Mouse (Mus musculus) intestine, postnatal 0 days (tissue): ENCODE measurements around the gene Rhbdf2. TPM values are rescaled to one million over a fixed set of nuclear protein-coding genes. Genes with fewer than 3 reads are reported as not detected.
"Not testable (repeated sequence)": the region's sequence is repeated elsewhere in the genome, so short reads cannot be mapped to it uniquely, and the experiment has no call there.

Source experiments
- ATAC-seq: fragments of 200-750 bp; cut with Nextera tagmentation; 2 replicates; pipeline ENCODE4 v1.8.0; 2017; ENCODE audit warnings: mild to moderate bottlenecking, moderate TSS enrichment, moderate library complexity
- H3K27ac ChIP-seq: fragments of 300-500 bp; sonication (generic); 2 replicates; pipeline ENCODE4 v1.5.1; 2014; ENCODE audit warnings: mild to moderate bottlenecking, low read depth, low read length, moderate library complexity
- H3K27me3 ChIP-seq: fragments of 300-500 bp; sonication (generic); replicated peaks from 2 replicates; pipeline ENCODE4 v1.6.1; 2014; ENCODE audit warnings: low read length, mixed read lengths; ENCODE audit not compliant: control insufficient read depth, insufficient read depth
- H3K36me3 ChIP-seq: fragments of 300-500 bp; sonication (generic); 2 replicates; pipeline ENCODE4 v1.6.1; 2014; ENCODE audit warnings: mild to moderate bottlenecking, moderate library complexity; ENCODE audit not compliant: control insufficient read depth, insufficient read depth
- H3K4me1 ChIP-seq: fragments of 300-500 bp; sonication (generic); replicated peaks from 2 replicates; pipeline ENCODE4 v1.6.1; 2014; ENCODE audit warnings: antibody characterized with exemption, low read length, mixed read lengths; ENCODE audit not compliant: control insufficient read depth, insufficient read depth
- H3K4me2 ChIP-seq: fragments of 300-500 bp; sonication (generic); replicated peaks from 2 replicates; pipeline ENCODE4 v1.6.1; 2014; ENCODE audit warnings: low read depth, mild to moderate bottlenecking, moderate library complexity
- H3K4me3 ChIP-seq: fragments of 300-500 bp; sonication (generic); 2 replicates; pipeline ENCODE4 v1.5.1; 2014; ENCODE audit warnings: low read depth, low read length
- H3K9ac ChIP-seq: fragments of 300-500 bp; sonication (generic); 2 replicates; pipeline ENCODE4 v1.6.1; 2014; ENCODE audit warnings: mild to moderate bottlenecking, low read depth, low read length
- H3K9me3 ChIP-seq: fragments of 300-500 bp; sonication (generic); 2 replicates; pipeline ENCODE4 v1.6.1; 2016; ENCODE audit warnings: mixed run types; ENCODE audit not compliant: control insufficient read depth
- CTCF ChIP-seq: sonication (generic); IDR thresholded peaks from 2 replicates; pipeline ENCODE4 v1.5.1; 2016; ENCODE audit warnings: low read depth, mild to moderate bottlenecking, control low read depth, antibody characterized with exemption, moderate library complexity
- WGBS: fragments of 180-500 bp; shearing (Covaris S2); extraction: QIAGEN DNeasy Blood & Tissue Kit; methylation state at CpG from one replicate; pipeline ENCODE4 v1.1.7; 2014; 5-methylcytosine and 5-hydroxymethylcytosine counted together
- polyA plus RNA-seq: library from polyadenylated mRNA; unstranded; fragments of >200 nt; fragmentation: Nextera tagmentation; extraction: Ambion mirVana; gene quantifications from 2 replicates; pipeline ENCODE4 v1.2.1, GENCODE M21; 2015

Gene Rhbdf2
- 7.6 and 8.4 TPM in 2 replicates for polyA plus RNA-seq

DNA sequence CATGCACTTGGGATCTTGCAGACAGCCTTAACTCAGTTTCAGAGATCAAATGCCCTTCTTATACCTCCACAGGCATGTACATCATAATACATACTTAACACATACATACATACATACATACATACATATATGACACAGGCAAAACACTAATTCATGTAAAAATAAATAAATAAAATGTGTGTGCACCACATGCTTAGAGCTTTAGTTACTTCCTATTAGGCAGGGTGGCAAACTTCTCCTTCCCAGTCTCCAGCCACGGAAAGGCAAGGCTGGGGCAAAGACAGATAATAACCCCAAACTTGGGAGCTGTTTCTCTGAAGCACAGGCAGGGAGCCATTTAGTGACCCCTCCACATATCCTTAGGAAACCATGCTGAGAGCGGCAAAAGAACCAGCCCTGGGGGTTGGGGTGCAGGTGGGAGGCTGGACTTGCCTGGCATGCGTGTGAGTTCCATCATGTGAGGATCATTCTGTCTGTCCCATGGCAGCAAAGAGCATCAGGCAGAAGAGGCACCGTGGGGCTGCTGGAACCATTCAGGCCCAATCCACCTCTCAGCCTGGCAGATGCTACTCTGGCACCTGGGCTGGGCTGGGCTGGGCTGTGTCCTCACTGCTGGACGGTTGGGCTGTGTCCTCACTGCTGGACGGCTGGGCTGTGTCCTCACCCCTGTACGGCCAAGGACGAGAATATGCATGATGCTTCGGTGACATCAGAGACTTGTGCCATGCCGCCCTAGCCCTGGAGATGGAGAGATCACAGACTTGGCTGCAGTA is at the start of gene Rhbdf2:
Gene Rhbdf2 (minus strand): TSS at position 721 of the 773 bp plus-strand sequence.
- ATAC-seq: no peak
- Histone ChIP-seq H3K9me3 (no peaks in the 10 kb centered on the region), H3K27me3 (no peaks in the 10 kb centered on the region), H3K36me3 (no peaks in the 10 kb centered on the region), H3K27ac (no peak within 1 kb of the TSS), H3K4me3 (no peak within 1 kb of the TSS), H3K9ac (no peak within 1 kb of the TSS), H3K4me2 (no peak within 1 kb of the TSS), H3K4me1 (peaks cover 8% of the 10 kb centered on the region)
- WGBS: 78% methylated on average over 10 of the region's 10 CpGs
- TF ChIP-seq CTCF: no peak

DNA sequence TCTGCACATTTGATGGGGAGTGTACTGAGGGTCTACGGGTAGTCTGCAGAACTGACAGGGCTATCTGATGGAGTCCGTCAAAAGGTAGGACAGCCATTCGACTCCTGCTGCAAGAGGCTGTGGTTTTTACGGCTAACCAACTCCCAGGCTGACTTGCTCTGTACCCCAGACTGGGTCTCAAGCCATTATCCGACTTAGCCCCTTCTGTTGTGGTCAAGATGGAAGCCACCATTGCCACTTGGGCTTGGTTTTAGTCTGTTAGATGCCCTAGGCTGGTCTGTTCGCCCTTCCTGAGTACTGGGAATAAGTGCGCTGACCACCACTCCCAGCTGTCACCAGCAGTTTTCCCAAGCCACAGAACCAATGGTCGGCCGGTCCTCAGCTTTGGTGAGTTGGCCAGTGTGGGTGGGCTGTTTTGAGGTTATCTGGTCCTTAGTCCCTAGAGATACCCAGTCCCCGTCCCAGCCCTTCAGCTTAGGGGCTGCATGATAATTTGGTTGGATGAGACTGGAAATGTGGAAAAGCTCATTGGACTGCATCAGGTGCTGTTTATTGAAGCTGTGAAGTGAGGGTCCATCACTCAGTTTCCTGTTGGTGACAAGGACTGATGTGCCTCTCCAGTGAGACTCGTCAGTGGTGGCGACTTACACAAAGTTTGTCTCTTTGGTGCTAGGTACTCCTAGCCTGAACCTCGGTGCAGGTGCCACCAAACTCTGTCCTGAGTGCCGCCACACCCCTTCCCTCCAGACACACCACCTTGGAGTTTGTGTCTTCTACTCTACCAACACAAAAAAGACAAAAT is 49.6 kb upstream of the Rhbdf2 start:
- peaks cover 70% of the 10 kb centered on the region for H3K36me3 ChIP-seq
- 87% methylated on average over 14 of the region's 14 CpGs for WGBS
- no peak for ATAC-seq
- no peak overlapping the region for H3K4me3 ChIP-seq
- peak overlapping the region; percentile 79 for H3K27ac ChIP-seq
- H3K4me2 ChIP-seq: no peak overlapping the region
- no peaks in the 10 kb centered on the region for H3K27me3 ChIP-seq
- peaks cover 7% of the 10 kb centered on the region for H3K4me1 ChIP-seq
- H3K9ac ChIP-seq: no peak overlapping the region
- H3K9me3 ChIP-seq: no peaks in the 10 kb centered on the region
- no peak for TF ChIP-seq CTCF

DNA sequence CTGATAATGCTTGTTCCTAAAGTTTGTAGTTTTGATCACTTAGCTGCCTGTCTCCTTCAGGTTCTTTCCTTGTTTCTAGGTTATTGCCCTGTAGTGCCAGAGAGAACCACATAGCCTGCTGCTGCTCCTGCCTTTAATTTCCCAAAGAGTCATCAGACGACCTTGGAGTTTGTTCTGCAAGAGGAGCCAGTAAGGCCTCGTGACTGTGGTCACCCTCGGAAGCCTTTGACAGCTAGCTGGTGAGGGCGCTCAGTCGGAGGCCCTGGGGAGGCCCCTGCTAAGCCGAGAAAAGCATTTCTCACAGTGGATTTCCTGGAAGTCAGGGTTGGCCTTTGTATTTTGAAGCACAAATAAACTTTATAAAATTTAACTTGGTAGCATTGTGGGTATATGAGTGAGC is 48.6 kb upstream of the Rhbdf2 start:
- peak overlapping the region; percentile 79 for H3K27ac ChIP-seq
- H3K4me1 ChIP-seq, H3K27me3 ChIP-seq, H3K9ac ChIP-seq, H3K4me3 ChIP-seq, H3K4me2 ChIP-seq, H3K9me3 ChIP-seq: not testable (repeated sequence)
- ATAC-seq: peak; percentile 32
- WGBS: 31% methylated on average over 6 of the region's 6 CpGs
- peaks cover 61% of the 10 kb centered on the region for H3K36me3 ChIP-seq

DNA sequence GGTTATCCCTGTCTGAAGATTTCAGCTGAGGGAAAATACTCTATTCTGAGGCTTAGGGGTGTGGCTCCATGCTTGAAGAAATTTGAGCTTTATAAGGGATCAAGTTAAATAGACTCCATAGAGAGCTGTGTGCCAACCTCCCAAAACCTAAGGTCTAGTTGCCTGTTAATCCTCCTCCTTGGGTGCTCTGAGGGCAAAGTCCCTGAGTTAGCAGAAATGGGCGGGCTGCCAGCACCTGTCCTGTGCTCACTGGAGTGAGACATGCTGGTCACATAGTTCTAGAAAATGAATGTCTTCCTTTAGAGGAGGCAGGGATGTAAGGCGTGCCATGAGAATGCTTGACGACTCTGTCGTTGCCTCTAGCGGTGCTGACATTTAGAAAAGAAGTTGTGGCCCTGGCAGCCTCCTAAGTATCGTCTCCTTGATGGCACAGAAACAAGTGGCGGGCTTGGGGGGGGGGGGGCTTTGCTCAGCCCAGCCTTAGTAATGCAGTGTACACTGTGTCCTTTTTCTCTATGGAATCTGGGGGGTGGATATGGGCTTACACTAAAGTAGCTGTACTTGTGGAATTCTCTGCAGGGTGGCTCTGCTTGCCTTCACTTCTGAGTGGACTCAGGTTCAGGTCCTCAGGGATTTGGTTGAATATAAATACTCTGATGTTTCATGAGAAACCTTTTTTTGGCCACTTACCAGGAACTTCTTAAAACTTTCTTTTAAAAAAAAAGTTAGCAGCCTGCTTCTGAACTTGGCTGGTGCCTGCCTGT is 48.0 kb upstream of the Rhbdf2 start:
- Histone ChIP-seq H3K27me3 (no peaks in the 10 kb centered on the region), H3K27ac (peak overlapping the region; percentile 79), H3K9ac (no peak overlapping the region), H3K9me3 (no peaks in the 10 kb centered on the region), H3K4me1 (peaks cover 9% of the 10 kb centered on the region), H3K4me3 (no peak overlapping the region), H3K36me3 (peaks cover 57% of the 10 kb centered on the region), H3K4me2 (peak overlapping the region; percentile 24; the same call in 1 of the 2 replicates)
- 46% methylated on average over 7 of the region's 7 CpGs for WGBS
- no peak for TF ChIP-seq CTCF
- peak; percentile 23 for ATAC-seq

DNA sequence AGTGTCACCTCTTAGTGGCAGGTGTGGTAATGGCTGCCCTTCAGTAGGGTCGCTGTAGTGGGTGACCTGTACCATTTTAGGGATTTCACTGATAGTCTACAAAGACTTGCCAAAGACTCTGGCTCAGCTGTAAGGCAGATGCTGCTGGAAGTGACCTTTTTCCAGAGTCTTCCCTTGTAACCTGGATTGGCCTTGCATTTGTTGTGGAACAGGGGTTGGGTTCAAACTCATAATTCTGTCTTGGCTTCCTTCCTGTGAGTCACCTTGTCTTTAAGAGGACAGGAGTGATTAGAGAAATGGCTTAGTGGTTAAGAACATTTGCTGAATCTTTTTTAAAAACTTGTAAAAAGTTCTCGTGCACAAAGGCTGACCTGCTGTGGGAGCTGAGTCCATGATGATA is 46.6 kb upstream of the Rhbdf2 start:
- Histone ChIP-seq H3K9me3 (no peaks in the 10 kb centered on the region), H3K27ac (peak overlapping the region; percentile 79; the same call in 1 of the 2 replicates), H3K4me3 (no peak overlapping the region), H3K27me3 (no peaks in the 10 kb centered on the region), H3K9ac (no peak overlapping the region), H3K36me3 (peaks cover 48% of the 10 kb centered on the region), H3K4me2 (peak overlapping the region; percentile 77; the same call in 1 of the 2 replicates), H3K4me1 (peaks cover 9% of the 10 kb centered on the region)
- WGBS: 50% methylated on average over 2 of the region's 2 CpGs
- TF ChIP-seq CTCF: no peak
- ATAC-seq: no peak

DNA sequence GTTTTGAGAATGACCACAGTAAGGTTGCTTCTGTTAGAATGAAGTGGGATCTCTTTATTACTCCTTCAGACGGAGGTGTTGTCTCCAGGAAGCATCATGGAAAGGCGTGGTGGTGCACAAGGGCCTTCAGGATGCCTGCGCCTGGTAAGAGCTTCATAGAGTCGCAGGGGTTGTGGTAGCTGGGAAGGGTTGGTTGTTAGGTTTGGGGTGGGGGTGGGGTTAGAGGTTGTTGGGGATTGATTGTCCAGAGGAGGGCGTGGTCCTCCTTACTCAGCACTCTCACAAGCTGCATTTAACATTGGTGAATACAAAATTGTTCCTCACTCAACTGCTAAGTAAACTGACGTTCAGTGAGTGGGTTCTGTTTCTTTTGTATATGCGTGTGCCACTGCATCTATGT is 45.8 kb upstream of the Rhbdf2 start:
- H3K27ac ChIP-seq: peak overlapping the region; percentile 35; the same call in 1 of the 2 replicates
- no peaks in the 10 kb centered on the region for H3K27me3 ChIP-seq
- H3K9me3 ChIP-seq: no peaks in the 10 kb centered on the region
- no peak for TF ChIP-seq CTCF
- no peak for ATAC-seq
- 7% methylated on average over 7 of the region's 7 CpGs for WGBS
- peaks cover 45% of the 10 kb centered on the region for H3K36me3 ChIP-seq
- peak overlapping the region; percentile 72 for H3K9ac ChIP-seq
- H3K4me3 ChIP-seq: peak overlapping the region; percentile 58
- peak overlapping the region; percentile 77 for H3K4me2 ChIP-seq
- H3K4me1 ChIP-seq: peaks cover 9% of the 10 kb centered on the region
